Mouse (Mus musculus): Measurements from ENCODE around the gene Myo5a.

- TF ChIP-seq CTCF (IDR thresholded peaks at IDR 0.05; ENCODE audit: control insufficient read depth, insufficient read depth, low read length) (no peak), POLR2A (IDR thresholded peaks at IDR 0.05; ENCODE audit: borderline replicate concordance, control insufficient read depth, low read depth, low read length) (no peak)
Observed at GRCm38 (mm10) chr9:75102131-75102530, 31.3 kb downstream of the Myo5a start.

Measured in bone marrow, adult 2 months (tissue).